Mouse (Mus musculus) spleen, adult 18-20 months (tissue): ENCODE results near the gene Arid3c.
A peak's percentile ranks its signal among the peaks of the same experiment; 100 is the strongest.
"Not testable (repeated sequence)": the region's sequence is repeated elsewhere in the genome, so short reads cannot be mapped to it uniquely, and the experiment has no call there.

Experiments
- DNase-seq, 2 experiments: peaks; one replicate each; pipeline ENCODE4 v3.0.0; 2022; ENCODE audit warnings: mixed read lengths in 2 of 2

The Arid3c gene

GRCm38 (mm10) chr4:41702226-41702625 lies 28.7 kb downstream of the Arid3c start:
- DNase-seq = not testable (repeated sequence)

GRCm38 (mm10) chr4:41700224-41700623 lies 30.7 kb downstream of the Arid3c start:
- not testable (repeated sequence) for DNase-seq

DNA sequence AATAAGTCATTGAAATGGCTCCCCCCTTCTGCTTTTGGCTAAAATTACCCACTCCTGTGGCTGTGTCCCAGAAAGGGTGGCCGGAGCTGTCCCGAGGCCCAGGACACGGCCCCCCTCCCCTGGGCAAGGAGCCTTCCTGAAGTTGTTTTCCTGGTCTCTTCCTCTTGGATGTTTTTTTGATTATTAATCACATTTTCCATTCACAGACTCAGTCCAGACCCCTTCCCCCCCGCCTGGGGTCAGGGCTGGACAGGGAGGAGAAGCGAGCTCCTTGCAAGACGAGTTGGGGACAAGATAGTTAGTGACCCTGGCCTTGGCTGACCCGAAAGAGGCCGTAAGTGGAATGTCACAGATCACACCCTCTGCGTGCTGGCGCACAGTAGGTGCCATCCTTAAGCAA lies 31.2 kb downstream of the Arid3c start, which contains the start of gene Il11ra1:
Il11ra1 (plus strand) TSS at position 207 of the 400 bp plus-strand sequence.
- not testable (repeated sequence) for DNase-seq

DNA sequence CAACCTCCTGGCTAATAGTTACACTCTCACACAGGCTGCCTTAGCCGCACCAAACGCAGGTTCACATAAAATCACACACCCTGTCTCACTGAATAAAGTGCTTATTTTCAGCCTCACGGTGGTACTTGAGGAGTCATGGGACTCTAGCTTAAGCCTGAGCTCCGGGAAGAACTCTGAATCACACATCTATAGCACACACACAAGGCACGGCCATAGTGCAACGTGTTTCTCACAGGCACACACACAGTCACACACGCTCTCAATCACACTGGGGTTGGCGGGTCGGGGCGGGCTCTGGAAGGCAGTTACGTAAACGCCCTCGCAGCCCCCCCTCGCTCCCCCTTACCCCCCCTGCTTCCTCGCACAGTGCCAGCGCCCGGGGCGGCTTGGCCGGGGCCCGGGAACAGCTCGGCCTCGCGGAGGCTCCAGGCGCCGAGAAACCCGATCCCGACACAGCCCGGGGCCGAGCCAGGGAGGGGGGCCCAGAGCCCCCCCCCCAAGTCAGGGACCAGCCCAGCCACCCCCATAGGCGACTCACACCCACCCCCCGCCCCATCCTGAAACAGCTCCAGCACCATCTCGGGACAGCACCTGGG lies 32.4 kb downstream of the Arid3c start:
- DNase-seq = not testable (repeated sequence)

DNA sequence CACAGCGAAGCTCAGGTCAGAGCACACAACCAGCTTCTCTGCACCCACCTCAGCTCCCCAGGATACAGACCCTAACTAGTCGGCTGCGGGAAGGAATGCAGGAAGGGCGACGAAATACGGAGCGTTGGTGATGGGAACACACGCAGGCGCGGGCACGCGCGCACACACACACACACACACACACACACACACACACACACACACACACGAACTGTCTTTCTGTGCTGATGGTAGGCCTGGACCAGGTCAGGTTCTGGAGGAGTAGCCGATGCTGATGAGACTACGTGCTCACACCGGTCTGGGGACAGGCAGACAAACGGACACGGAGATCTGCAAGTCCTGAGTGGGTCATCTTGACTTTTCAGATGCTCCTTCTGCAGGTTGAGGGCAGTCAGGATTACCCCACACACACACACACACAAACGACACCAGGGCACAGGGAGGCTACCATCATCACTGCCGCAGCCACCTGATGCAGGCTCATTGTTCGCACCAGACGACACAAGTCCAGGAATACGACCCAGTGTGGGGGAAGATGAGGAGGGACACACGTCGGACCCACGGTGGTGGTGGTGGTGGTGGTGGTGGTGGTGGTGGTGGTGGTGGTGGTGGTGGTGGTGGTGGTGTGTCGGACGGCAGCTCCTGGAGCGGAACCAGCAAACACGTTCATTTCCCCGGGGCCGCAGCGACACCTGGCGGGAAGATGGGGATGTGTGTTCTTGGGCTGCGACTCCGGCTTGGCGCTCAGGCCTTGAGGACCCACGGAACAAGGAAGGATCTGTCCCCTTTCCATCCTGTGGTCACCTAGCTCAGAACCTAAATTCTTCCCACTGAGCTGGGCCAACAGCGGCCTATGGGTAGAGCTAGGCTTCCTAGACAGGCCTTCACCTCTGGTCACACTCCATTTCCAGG lies 33.8 kb downstream of the Arid3c start, which contains the start of gene Cntfr:
Cntfr (minus strand) TSS at position 160 of the 912 bp plus-strand sequence.
- peak; percentile 48 to 78 for DNase-seq

DNA sequence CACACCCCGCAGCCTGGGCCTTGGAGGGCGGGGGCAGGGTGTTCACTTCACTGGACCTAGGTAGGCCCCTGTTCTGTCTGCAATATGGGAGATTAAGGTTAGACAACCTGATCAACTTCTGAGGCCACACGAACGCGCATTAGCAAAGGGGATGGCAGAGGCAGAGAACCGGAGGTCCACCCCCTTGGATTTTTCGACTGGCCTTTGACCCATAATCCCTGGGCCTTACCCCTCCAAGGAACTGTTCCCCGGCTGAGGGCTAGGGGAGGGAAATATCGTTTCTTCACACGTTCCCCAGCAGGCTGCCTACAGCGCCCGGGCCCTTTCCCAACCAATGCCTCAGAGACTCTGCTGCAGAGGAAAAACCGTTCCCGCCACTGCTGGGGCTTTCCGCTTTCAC lies 34.5 kb downstream of the Arid3c start:
- not testable (repeated sequence) for DNase-seq

DNA sequence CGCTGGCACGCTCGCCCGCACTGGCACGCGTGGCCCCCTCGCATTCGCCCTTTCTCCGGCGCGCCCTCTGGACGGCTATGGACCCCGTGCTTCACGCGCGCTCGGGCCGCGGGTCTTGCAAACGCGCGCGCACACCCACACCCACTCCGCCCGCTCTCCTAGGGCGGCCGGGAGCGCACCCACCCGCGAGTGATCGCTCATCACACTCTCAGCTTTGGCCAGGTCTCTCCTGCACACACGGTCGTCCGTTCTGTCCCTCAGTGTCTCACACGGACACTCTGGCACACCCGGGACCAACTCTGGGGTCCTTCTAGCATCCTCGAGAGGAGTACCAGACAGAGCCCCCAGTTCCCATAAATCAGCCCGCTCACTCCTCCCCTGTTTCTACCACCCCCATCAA lies 35.1 kb downstream of the Arid3c start:
- not testable (repeated sequence) for DNase-seq

DNA sequence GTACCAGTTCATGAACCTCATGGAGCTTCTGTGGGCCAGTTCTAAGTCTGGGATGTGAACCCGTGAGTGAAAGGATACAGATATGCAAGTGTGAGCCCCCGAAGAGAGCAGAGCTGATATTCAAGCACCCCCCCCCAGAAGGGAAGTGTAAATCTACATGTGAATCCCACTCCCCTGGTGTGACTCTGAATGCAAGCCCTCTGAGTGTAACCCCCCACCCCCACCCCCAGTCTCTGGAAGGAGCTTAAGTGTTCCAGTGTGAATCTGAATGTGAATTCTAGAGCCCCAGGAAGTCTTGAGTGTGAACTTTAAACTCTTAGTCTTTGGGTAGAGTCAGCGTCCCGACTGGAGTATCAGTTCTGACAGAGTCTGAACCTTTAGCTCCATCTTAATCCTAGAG lies 37.4 kb downstream of the Arid3c start:
- not testable (repeated sequence) for DNase-seq

- DNase-seq = not testable (repeated sequence)
These were observed 40.9 kb downstream of the Arid3c start for GRCm38 (mm10) chr4:41690014-41690413.

- not testable (repeated sequence) for DNase-seq
These were observed 42.4 kb downstream of the Arid3c start for GRCm38 (mm10) chr4:41688562-41688961.

DNA sequence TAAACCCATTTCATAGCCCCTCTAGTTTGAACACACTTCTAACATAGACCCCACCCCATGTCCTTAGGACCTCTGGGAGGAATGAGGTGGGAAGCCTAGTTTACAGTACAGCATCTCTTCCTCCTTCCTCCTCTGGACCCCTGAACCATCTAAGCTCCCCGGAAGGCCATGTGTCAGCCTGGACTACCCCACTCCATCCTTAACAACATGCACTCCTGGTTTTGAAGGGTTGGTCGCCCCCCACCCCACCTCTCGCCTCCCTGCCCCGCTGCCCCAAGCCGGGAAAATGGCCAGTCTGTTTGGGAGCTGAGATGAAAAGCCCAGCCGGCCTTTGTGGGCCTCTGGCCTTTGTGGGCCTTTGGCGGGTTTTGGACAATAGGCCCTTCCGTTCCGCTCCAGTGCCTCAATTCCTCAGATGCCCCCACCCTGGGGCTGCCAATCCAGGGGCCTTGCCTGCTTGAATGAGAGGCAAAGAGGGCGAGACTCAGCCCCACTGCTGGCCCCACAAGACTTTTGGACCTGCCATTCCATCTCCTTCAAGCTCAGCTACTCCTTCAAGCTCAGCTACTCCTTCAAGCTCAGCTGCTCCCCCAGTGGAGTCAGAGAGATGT lies 45.0 kb downstream of the Arid3c start:
- not testable (repeated sequence) for DNase-seq

GRCm38 (mm10) chr4:41684931-41685453 lies 46.0 kb downstream of the Arid3c start:
- DNase-seq = not testable (repeated sequence)

DNA sequence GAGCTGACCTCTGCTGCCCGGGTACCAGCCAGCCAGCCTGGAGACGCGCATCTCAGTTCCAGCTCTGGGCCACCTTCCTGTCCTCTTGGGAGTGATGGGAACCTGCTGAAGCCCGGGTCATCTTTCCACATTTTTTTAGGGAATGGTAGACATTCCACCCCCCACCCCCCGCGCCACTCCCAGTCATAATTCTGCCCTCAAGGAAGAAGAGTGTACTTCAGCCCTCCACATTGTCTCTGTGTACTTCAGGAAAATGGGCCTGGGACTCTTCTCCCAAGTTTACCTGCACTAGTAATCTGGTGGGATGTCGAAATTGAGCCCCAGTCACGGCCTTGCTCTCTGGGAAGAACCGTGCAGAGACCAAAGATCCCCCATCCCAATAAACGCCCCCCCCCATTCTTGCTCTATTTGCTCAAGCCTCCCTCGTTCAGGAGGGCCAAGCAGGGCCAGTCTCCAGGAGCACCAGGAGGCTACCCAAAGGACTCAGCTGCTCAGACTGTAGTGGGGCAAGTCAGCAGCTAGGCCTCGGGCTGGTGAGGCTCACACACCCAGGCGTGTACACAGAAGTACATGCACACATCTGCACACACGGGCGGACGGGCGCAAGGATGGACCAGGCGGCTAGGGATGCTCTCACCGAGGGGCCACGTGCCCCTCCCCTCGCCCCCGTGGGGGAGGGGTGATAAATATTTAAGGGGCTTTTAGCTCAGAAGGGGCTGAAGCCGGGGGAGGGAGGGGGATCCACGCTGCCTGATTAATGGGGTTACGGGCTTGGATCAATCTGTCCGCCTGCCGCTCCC lies 46.6 kb downstream of the Arid3c start:
- DNase-seq = not testable (repeated sequence)

GRCm38 (mm10) chr4:41683303-41683702 lies 47.6 kb downstream of the Arid3c start:
- DNase-seq = not testable (repeated sequence)

DNA sequence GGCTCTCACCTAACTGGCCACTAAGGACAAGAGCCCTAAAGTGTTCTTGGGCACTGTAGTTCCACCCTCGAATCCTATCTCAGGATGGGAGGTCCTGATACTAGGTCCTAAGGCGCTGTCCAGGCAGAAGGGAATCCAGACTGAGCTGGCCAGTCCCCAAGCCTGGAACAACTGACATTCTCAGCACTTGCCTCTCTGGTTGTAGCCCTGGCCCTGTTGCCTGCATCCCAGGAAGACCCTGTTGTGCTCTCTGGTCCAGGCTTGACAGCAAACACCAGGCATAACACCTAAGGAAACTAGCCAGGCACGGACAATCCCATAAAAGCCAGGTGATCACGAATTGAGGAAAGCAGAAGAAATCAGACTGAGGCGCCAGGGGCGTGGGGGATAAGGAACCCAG lies 48.2 kb downstream of the Arid3c start:
- no peak for DNase-seq

DNA sequence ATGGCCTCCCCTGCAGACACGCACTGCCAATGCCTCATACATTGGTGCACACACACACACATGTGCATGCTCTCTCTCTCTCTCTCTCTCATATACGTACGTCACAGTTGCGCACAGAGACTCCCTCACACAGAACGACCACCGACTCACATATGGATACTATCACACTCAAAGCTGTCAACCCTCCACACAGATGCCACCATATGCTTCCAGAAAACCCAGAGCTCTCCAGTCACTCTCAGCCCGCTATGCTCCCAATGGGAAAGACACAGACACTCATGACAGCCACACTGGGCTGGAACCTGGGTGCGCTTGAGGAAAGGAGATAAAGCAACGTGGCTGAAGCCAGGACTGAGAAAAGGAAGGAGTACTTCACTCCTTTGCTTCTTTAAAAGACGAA lies 49.0 kb downstream of the Arid3c start:
- no peak for DNase-seq

GRCm38 (mm10) chr4:41681176-41681575 lies 49.8 kb downstream of the Arid3c start:
- no peak for DNase-seq

GRCm38 (mm10) chr4:41679291-41679690 lies 51.7 kb downstream of the Arid3c start:
- DNase-seq = no peak

DNA sequence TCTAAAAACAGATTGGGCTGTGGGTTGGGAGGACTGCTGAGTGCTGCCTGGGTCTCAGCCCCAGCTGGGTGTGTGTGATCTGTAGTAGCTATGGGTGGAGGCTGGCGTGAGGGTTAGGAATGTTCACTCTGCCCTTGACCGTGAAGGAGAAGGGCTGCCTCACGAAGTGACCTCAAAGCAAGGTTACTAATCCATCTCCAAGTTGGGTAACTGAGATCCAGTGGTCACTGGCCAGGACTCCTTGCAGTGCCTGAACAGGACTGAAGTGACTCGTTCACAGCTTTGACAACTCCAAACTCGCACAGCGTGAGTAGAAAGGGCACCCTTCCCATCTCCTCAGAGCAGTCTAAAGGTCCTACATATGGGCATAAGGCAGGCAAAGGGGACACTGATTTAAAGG lies 52.1 kb downstream of the Arid3c start:
- DNase-seq = no peak

- no peak for DNase-seq
These were observed 53.8 kb downstream of the Arid3c start for GRCm38 (mm10) chr4:41677006-41677629.

GRCm38 (mm10) chr4:41676248-41677005 lies 54.5 kb downstream of the Arid3c start:
- DNase-seq = no peak
